Mouse (Mus musculus) cerebellum, adult (tissue): ENCODE measurements around the gene Patj.

Experiments
- ATAC-seq: cut with Nextera tagmentation; 2 replicates; pipeline ENCODE4 v1.9.2; 2017; ENCODE audit warnings: mild to moderate bottlenecking, moderate library complexity, mixed read lengths; ENCODE audit not compliant: insufficient number of reproducible peaks, low FRiP score, low TSS enrichment

The Patj gene

DNA sequence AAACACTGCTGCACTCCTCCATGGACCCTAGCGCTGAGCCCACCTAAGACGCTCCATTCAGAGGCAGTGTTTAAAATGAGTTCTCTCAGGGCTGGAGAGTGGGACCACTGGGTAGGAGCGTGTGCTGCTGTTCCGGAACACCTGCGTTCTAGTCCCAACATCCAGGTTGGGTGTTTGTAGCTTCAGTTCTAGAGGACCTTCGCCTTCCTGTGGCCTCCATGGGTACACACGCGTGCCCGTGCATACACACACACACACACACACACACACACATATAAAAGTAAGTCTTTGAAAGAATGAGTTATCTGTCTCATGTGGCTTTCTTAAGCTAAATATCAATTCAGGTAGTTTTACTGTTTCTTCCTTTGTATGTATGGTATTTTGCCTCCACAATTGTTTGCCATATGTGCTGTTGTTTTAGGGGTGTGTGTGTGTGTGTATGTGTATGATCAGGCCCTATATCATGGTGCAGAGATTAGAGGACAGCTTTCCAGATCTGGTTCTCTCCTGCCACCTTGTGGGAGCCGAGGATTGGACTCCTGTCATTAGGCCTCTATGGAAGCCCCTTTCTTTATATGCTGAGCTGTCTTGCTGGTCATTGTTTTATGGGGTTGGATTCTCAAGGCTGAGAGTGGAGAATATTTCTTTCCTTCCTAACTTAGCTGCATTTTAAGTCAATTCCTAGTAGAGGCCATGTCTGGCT is 49.0 kb downstream of the Patj start:
- no peak; the same call in 1 of the 2 replicates for ATAC-seq

- no peak for ATAC-seq
Measured at GRCm38 (mm10) chr4:98449564-98450263, 54.1 kb downstream of the Patj start.

DNA sequence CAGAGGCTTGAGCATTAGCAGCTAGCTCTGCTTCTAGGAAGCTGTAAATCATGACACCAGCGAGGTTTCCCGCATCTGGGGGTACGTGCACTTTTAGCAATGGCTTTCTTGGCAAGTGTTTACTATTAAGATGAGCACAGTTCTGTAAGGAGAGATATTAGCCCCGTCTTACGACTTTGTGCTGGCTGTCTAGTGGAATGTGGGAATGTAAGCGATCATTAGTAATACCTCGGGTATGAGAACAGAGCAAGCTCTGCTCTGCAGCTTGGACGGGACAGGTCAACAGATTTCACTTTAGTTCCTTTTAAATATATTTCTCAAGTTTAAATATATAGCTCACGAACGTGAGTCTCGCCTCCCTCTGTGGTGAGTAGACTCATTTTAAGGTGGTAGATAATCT is 54.7 kb downstream of the Patj start:
- ATAC-seq: no peak

DNA sequence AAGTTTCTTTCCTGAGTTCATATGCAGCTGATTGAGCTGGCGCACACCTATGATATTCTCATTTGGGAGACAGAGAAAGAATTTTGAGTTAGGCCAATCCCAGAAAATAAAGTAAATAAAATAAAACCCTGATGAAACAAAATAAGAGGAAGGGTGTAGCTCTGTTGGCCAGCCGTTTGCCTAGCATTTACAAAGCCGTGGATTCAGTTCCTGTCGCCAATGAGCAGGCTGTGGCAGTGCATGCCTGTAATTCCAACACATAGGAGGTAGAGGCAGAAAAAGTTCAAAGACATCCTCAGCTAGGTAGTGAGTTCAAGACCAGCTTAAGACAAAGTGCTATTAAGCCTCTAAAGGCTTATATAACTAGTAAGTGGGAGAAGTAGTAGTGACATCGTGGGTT is 55.2 kb downstream of the Patj start:
- ATAC-seq: no peak

DNA sequence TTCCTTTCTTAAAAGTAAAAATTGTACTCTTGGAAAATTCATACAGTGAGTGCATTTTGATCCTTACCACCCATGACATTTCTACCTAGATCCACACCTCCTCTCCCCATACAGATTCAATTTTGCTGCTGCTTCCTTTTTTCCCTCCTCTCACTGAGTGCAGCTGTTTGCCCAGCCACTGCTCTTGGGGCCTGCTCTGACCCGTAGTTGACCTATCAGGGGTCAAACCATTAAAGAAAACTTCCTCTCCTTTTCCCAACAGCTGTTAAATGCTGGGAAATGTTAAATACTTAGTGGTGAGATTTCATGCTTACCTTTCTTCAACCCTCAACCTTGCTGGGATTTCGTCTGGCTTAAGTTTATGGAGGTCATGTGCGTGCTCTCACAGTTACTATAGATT is 55.7 kb downstream of the Patj start:
- no peak for ATAC-seq

DNA sequence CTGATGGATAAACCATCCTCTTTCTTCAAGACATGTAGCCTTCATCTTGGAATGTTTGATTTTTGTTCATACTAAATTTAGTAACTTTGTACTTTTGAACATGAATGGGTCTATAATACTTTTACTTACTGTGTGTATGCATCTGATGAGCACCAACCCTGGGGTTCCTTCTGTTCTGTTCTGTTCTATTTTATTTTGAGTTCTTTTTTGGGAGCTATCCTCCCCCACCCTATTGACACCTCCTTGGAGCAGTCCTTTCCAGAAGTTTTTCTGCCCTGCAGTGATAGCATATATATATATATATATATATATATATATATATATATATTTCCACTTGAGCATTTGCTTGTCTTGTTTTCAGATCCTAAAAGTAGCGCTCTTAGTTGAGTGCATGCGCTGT is 57.1 kb downstream of the Patj start:
- ATAC-seq: no peak

DNA sequence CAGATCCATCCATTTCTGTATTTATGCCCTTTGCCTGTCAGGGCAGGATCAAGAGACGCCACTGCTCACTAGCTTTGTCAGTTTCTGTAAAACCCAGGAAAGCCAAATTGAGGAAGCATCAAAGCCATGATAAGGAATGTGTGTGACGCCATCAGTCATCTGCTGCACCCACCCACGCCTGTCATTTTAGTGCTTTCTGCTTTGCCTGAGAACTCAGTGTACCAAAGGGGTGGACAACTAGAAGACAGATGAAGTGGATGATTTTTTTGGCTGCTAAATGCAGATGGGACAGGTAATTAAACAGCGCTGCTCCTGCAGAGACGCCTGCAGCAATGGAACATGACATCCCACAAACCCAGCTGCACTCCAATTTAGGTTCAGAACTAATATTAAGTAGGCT is 57.6 kb downstream of the Patj start:
- ATAC-seq: no peak

GRCm38 (mm10) chr4:98455352-98455751 is 59.8 kb downstream of the Patj start:
- no peak for ATAC-seq

GRCm38 (mm10) chr4:98455910-98456309 is 60.3 kb downstream of the Patj start:
- ATAC-seq: no peak

- no peak for ATAC-seq
Measured at GRCm38 (mm10) chr4:98461804-98462341, 66.3 kb downstream of the Patj start.

- no peak for ATAC-seq
Measured at GRCm38 (mm10) chr4:98465476-98465875, 69.9 kb downstream of the Patj start.

- no peak for ATAC-seq
Measured at GRCm38 (mm10) chr4:98465886-98466285, 70.3 kb downstream of the Patj start.

- ATAC-seq: no peak
Measured at GRCm38 (mm10) chr4:98471376-98471775, 75.8 kb downstream of the Patj start.

GRCm38 (mm10) chr4:98473491-98473890 is 77.9 kb downstream of the Patj start:
- peak; percentile 64; the same call in 1 of the 2 replicates for ATAC-seq

DNA sequence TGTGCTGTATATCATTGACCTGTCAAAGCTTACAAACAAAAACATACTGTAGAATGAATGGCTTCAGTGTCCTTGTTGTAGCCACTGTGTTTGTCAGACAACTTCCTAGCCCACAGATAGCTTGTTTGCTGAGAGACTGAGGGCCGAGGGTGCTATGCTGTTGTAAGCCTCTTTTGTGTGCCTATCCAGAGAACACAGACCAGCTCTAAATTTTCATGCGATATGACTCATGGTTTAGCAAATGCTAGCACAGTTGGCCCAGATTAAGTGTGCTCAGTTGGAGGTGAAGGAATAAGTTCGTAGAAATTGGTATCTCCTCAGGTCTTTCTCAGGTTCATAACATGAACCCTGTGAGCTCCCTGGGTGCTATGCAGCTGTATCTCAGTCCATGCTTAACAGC is 82.4 kb downstream of the Patj start:
- ATAC-seq: no peak

- ATAC-seq: no peak
Measured at GRCm38 (mm10) chr4:98486475-98486874, 90.9 kb downstream of the Patj start.

- no peak for ATAC-seq
Measured at GRCm38 (mm10) chr4:98486901-98487300, 91.3 kb downstream of the Patj start.

DNA sequence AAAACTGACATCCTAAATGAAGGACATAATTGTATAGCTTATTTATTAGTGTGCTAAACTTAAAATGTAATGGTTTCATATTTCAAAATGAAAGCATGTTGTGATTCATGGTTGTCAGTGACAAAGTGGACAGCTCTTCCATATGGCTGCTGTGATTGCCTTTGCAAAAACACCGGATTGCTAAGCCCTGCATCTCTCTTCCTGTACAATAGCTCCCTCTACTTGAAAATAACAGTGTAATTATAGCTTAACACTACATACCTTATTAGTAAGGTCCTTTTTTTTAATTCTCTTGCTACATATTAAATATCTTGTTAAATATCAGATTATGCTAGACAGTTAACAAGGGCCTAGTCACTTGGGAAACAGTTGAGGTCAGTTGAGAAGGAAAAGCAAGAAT is 93.8 kb downstream of the Patj start:
- no peak for ATAC-seq

- no peak for ATAC-seq
Measured at GRCm38 (mm10) chr4:98498341-98498740, 102.8 kb downstream of the Patj start.

- ATAC-seq: no peak
Measured at GRCm38 (mm10) chr4:98500182-98500581, 104.6 kb downstream of the Patj start.

GRCm38 (mm10) chr4:98500875-98501274 is 105.3 kb downstream of the Patj start:
- no peak for ATAC-seq

- ATAC-seq: no peak
Measured at GRCm38 (mm10) chr4:98504743-98505142, 109.2 kb downstream of the Patj start.
